Mouse (Mus musculus): ENCODE results near the gene Taldo1.

DNA sequence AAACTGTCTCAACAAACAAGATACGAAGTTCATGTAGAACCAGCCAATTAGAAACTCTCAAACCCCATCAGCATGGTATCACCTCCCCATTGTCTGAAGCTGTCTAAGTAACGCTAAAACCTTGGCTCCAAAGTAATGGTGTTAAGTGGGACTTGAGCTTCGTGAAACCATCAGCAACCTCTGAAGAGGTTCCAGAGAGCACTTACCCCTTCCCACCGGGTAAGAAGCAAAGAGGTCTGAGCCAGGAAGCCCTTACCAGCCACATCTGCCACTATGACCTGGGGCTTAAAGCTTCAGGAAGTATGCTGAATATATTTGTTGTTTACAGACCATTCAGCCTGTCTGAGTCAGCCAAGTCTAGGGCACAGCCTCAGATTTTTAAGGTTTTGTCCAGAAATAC, 13.5 kb downstream of the Taldo1 start:
- TF ChIP-seq CTCF (IDR thresholded peaks at IDR 0.05; ENCODE audit: borderline replicate concordance, insufficient read depth, low read length) (no peak), POLR2A (IDR thresholded peaks at IDR 0.05; ENCODE audit: low read depth, low read length) (no peak)
